Mouse (Mus musculus): ENCODE results near the gene Otop2. TPM values are rescaled to one million over a fixed set of nuclear protein-coding genes. Genes with fewer than 3 reads are reported as not detected.

Gene Otop2
- polyA plus RNA-seq, 1 experiment from 2014 or later, result 0.09 TPM

- no peak for ATAC-seq (replicated peaks; ENCODE audit: low FRiP score)
- Histone ChIP-seq H3K9me3 (replicated peaks) (no peaks in the 10 kb centered on the region), H3K36me3 (peaks cover 11% of the 10 kb centered on the region; the same call in 1 of the 2 replicates), H3K27me3 (peaks cover 53% of the 10 kb centered on the region), H3K4me1 (peaks cover 32% of the 10 kb centered on the region), H3K9ac (no peak overlapping the region), H3K4me2 (no peak overlapping the region), H3K4me3 (replicated peaks) (no peak overlapping the region), H3K27ac (no peak overlapping the region)
- WGBS, result 83% methylated on average over 26 of the region's 27 CpGs
Measured at GRCm38 (mm10) chr11:115269330-115270066, 37.5 kb upstream of the Otop2 start.

DNA sequence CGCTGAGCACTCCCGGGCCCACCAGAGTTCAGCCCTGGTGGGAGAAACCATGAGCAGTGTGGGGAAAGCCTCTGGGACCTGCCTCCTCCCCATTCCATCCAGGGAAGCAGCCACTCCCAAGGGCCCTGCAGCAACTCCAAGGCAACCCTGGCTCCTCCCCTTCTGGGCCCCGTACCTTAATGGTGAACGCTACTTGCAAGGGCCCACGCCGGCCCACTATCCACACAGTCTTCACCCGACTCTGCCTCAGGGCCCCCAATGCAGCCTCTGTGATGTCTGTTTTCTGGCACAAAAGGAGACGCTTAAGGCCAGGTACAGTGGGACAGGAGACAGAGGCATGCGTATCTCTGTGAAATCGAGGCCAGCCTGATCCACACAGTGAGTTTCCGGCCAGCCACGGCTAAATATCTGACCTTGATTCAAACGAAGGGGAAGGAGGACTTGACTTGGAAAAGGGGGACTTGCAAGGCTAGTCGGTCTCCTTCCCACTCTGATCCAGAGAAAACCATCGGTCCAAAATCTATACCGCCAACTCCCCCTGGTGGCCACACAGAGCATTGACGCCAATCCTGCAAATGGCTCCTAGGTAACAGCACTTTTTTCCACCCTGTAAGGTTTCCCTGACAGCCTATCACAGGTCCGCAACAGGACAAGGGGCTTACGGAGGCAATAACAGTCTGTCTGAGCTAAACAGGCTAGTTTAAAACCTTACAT, 36.7 kb upstream of the Otop2 start:
- Histone ChIP-seq H3K4me3 (replicated peaks) (no peak overlapping the region), H3K9ac (no peak overlapping the region), H3K27me3 (peaks cover 45% of the 10 kb centered on the region), H3K36me3 (peaks cover 11% of the 10 kb centered on the region; the same call in 1 of the 2 replicates), H3K9me3 (replicated peaks) (no peaks in the 10 kb centered on the region), H3K27ac (no peak overlapping the region), H3K4me2 (no peak overlapping the region), H3K4me1 (peaks cover 27% of the 10 kb centered on the region)
- WGBS, result 25% methylated on average over 19 of the region's 19 CpGs
- ATAC-seq (replicated peaks; ENCODE audit: low FRiP score), result no peak

DNA sequence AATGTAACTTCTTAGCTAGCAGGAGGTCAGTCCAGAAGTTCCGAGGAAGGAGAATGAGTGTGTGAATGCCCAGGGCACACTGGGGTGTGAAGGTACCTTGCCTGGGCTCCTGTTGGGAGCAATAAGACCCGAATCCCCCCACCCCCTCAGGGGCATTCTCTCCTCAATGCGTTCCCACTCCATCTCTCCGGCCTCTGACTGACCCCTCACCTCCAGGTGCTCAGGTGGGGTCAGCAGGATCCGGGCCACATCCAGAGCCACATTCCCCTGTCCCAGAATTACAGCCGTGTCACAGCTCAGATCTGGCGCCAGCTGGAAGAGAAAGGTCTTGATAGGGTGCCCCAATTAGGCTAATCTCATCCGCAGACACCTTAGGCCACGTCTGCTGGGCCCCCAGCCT, 35.9 kb upstream of the Otop2 start:
- H3K27ac ChIP-seq, result no peak overlapping the region
- ATAC-seq (replicated peaks; ENCODE audit: low FRiP score), result no peak
- no peak overlapping the region for H3K9ac ChIP-seq
- H3K27me3 ChIP-seq, result peaks cover 38% of the 10 kb centered on the region
- H3K9me3 ChIP-seq (replicated peaks), result no peaks in the 10 kb centered on the region
- 80% methylated on average over 9 of the region's 9 CpGs for WGBS
- no peak overlapping the region for H3K4me2 ChIP-seq
- H3K36me3 ChIP-seq, result peaks cover 11% of the 10 kb centered on the region; the same call in 1 of the 2 replicates
- H3K4me1 ChIP-seq, result peaks cover 27% of the 10 kb centered on the region
- H3K4me3 ChIP-seq (replicated peaks), result no peak overlapping the region

DNA sequence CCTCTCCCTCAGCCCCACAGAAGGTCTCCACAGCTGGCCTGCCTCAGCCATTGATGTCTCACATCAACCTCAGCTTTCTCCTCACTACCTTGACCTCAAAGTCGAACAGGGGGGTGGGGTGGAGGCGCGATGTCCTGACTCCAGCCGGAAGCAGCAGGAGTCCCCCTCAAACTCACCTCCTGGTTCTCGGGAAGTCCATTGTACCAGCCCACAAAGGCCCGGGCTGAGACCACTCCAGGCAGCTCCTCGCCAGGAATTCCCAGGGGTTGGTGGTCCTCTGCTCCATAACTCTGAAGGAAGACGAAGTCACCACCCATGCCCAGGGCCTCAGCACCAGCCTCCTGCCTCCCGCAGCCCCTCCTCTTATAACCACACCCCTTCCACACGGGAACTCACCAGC, 35.5 kb upstream of the Otop2 start:
- ATAC-seq (replicated peaks; ENCODE audit: low FRiP score), result no peak
- Histone ChIP-seq H3K27ac (no peak overlapping the region), H3K4me1 (peaks cover 27% of the 10 kb centered on the region), H3K4me2 (no peak overlapping the region), H3K27me3 (peaks cover 33% of the 10 kb centered on the region), H3K4me3 (replicated peaks) (no peak overlapping the region), H3K9ac (no peak overlapping the region), H3K36me3 (peaks cover 11% of the 10 kb centered on the region; the same call in 1 of the 2 replicates), H3K9me3 (replicated peaks) (no peaks in the 10 kb centered on the region)
- WGBS, result 63% methylated on average over 10 of the region's 10 CpGs

DNA sequence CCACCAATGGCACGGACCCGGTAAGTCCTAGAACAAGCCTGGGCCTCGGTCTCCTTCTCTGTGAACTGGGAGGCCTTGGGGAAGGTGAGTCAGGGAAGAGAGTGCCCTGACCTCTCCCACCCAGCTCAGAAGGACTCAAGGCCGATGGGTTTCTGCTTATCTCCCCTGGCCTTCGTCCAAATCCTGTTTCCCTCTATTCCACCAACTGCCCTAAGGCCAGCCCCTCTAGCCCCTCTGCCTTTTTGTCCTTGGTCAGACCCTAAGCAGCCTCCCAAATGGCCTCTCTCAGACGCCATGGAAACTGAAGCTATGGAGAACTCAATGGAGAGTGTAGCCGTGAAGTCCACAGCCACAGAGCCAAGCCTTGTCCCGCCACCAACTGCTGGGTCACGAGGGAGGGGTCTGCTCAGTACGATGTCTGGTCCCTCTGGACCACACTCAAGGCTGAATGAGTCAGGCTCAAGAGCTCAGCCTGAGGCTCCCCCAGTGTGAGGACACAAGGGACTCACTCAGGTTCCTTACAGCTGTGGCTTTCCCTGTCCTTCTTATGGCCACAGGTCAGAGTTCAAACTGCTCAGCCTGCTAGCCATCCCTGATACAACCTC, 34.0 kb upstream of the Otop2 start:
- H3K9me3 ChIP-seq (replicated peaks), result no peaks in the 10 kb centered on the region
- no peak overlapping the region for H3K27ac ChIP-seq
- H3K4me3 ChIP-seq (replicated peaks), result no peak overlapping the region
- peaks cover 18% of the 10 kb centered on the region for H3K27me3 ChIP-seq
- WGBS, result 75% methylated on average over 10 of the region's 10 CpGs
- no peak overlapping the region for H3K4me2 ChIP-seq
- peaks cover 22% of the 10 kb centered on the region for H3K4me1 ChIP-seq
- H3K9ac ChIP-seq, result no peak overlapping the region
- H3K36me3 ChIP-seq, result peaks cover 11% of the 10 kb centered on the region; the same call in 1 of the 2 replicates
- ATAC-seq (replicated peaks; ENCODE audit: low FRiP score), result no peak

DNA sequence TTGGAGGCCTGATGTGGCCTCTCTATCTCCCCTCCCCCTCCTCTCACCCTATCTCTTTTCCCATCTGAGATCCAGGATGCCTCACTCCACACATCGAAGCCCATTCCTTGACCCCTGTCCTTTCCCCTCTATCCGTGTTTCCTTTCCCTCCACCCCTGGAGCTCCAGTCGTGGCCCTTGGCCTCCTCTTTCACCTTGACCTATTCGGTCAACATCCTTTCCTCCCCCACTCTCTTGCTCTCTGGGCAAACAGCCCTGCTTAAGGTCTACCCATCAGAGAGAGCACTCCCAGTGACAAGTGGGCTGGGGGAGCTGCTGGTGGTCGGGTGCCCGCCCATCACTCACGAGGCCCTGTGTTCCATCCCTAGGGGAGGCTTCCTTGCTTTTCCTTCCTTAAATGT, 33.2 kb upstream of the Otop2 start:
- Histone ChIP-seq H3K9ac (no peak overlapping the region), H3K4me2 (no peak overlapping the region), H3K27me3 (peaks cover 11% of the 10 kb centered on the region), H3K9me3 (replicated peaks) (no peaks in the 10 kb centered on the region), H3K36me3 (peaks cover 7% of the 10 kb centered on the region; the same call in 1 of the 2 replicates), H3K27ac (no peak overlapping the region), H3K4me3 (replicated peaks) (no peak overlapping the region), H3K4me1 (peaks cover 23% of the 10 kb centered on the region)
- ATAC-seq (replicated peaks; ENCODE audit: low FRiP score), result no peak
- 39% methylated on average over 7 of the region's 7 CpGs for WGBS

- Histone ChIP-seq H3K9me3 (replicated peaks) (no peaks in the 10 kb centered on the region), H3K27ac (no peak overlapping the region), H3K36me3 (peaks cover 2% of the 10 kb centered on the region; the same call in 1 of the 2 replicates), H3K4me3 (replicated peaks) (no peak overlapping the region), H3K27me3 (peaks cover 6% of the 10 kb centered on the region), H3K4me2 (no peak overlapping the region), H3K9ac (no peak overlapping the region), H3K4me1 (peaks cover 23% of the 10 kb centered on the region)
- ATAC-seq (replicated peaks; ENCODE audit: low FRiP score), result no peak
- WGBS, result 85% methylated on average over 7 of the region's 7 CpGs
Measured at GRCm38 (mm10) chr11:115274178-115274577, 32.8 kb upstream of the Otop2 start.

- 0 out of 2 replicates have a peak, but pooled peaks cover under 1% of the 10 kb centered on the region for H3K27me3 ChIP-seq
- ATAC-seq (replicated peaks; ENCODE audit: low FRiP score), result no peak
- H3K4me3 ChIP-seq (replicated peaks), result no peak overlapping the region
- H3K27ac ChIP-seq, result no peak overlapping the region
- 80% methylated on average over 6 of the region's 6 CpGs for WGBS
- H3K36me3 ChIP-seq, result no peaks in the 10 kb centered on the region
- peaks cover 23% of the 10 kb centered on the region for H3K4me1 ChIP-seq
- H3K9me3 ChIP-seq (replicated peaks), result no peaks in the 10 kb centered on the region
- no peak overlapping the region for H3K9ac ChIP-seq
- no peak overlapping the region for H3K4me2 ChIP-seq
Measured at GRCm38 (mm10) chr11:115274771-115275170, 32.2 kb upstream of the Otop2 start.

GRCm38 (mm10) chr11:115275509-115275908, 31.5 kb upstream of the Otop2 start:
- WGBS, result 80% methylated on average over 6 of the region's 6 CpGs

DNA sequence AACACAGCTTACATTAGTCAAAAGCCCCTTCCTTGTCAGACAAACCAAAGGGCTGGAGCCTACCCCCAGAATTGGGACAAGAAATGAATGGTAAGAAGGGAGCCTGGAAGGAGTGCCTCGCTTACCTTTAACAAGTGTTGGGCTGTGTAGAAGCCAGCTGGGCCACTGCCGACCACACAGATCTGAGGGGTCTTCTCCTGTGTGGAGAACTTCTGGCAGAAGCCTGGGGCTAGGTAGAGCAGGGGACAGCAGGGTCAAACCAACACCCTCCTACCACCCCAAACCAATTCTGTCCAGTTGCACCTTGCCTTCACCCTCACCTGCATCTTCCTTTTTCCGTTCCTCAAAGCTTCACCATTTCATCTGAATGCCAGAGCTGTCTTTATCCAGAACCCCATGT, 31.0 kb upstream of the Otop2 start:
- ATAC-seq (replicated peaks; ENCODE audit: low FRiP score), result no peak
- Histone ChIP-seq H3K27ac (no peak overlapping the region), H3K9ac (peak overlapping the region; percentile 76; the same call in 1 of the 2 replicates), H3K9me3 (replicated peaks) (no peaks in the 10 kb centered on the region), H3K27me3 (no peaks in the 10 kb centered on the region), H3K4me2 (peak overlapping the region; percentile 96), H3K36me3 (no peaks in the 10 kb centered on the region), H3K4me1 (peaks cover 19% of the 10 kb centered on the region), H3K4me3 (replicated peaks) (peak overlapping the region; percentile 73)
- WGBS, result 63% methylated on average over 3 of the region's 3 CpGs

More at GRCm38 (mm10) chr11:115275509-115275908, 31.5 kb upstream of the Otop2 start:
- H3K27ac ChIP-seq, result no peak overlapping the region
- no peak for ATAC-seq (replicated peaks; ENCODE audit: low FRiP score)
- H3K36me3 ChIP-seq, result no peaks in the 10 kb centered on the region
- no peak overlapping the region for H3K9ac ChIP-seq
- H3K27me3 ChIP-seq, result no peaks in the 10 kb centered on the region
- H3K4me3 ChIP-seq (replicated peaks), result no peak overlapping the region
- no peaks in the 10 kb centered on the region for H3K9me3 ChIP-seq (replicated peaks)
- peaks cover 19% of the 10 kb centered on the region for H3K4me1 ChIP-seq
- no peak overlapping the region; the same call in 1 of the 2 replicates for H3K4me2 ChIP-seq

GRCm38 (mm10) chr11:115276780-115277603, 30.0 kb upstream of the Otop2 start, which contains the start of gene Fdxr:
Gene Fdxr, minus strand, starts transcription at chr11:115277050.
- Histone ChIP-seq H3K4me3 (replicated peaks) (peak within 1 kb of the TSS; percentile 73), H3K4me1 (peaks cover 19% of the 10 kb centered on the region), H3K36me3 (no peaks in the 10 kb centered on the region), H3K9ac (peak within 1 kb of the TSS; percentile 76), H3K9me3 (replicated peaks) (no peaks in the 10 kb centered on the region), H3K4me2 (peak within 1 kb of the TSS; percentile 96), H3K27me3 (no peaks in the 10 kb centered on the region), H3K27ac (peak within 1 kb of the TSS; percentile 90)
- WGBS, result under 1% methylated on average over 42 of the region's 42 CpGs
- ATAC-seq (replicated peaks; ENCODE audit: low FRiP score), result peak; percentile 97

All from kidney, embryonic 15.5 days (tissue).